Mouse (Mus musculus): ENCODE measurements around the gene Bnc2. TPM values are rescaled to one million over a fixed set of nuclear protein-coding genes. Genes with fewer than 3 reads are reported as not detected.

Bnc2 gene
- total RNA-seq, 2 experiments from 2014 or later, result 2.8 to 8.7 TPM

DNA sequence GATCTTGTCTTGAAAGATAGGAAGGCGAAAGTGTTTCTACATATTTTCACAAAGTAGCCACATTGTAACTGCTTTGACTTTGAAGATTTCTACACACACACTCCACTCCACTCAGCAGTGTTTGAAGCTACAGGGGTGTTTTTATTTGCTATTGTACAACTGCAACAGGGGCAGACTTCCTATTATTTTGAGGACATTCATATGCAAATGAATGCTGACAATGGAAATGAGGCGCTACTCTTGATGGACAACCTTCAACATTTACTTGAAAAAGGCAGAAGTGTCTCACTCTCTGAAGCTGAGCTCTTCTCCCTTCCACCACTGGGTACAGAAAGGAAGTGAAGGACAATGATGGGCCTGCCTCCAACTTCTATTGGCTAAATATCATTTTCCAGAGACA is 146.7 kb downstream of the Bnc2 start:
- no peak for DNase-seq
- no peak for TF ChIP-seq CTCF (IDR thresholded peaks at IDR 0.05)

GRCm38 (mm10) chr4:84527066-84527933 is 147.8 kb downstream of the Bnc2 start:
- no peak overlapping the region for H3K27ac ChIP-seq
- DNase-seq, result no peak
- intact Hi-C loops (cut with DNase I), result no loop called here
- TF ChIP-seq CTCF (IDR thresholded peaks at IDR 0.05), result no peak
- H3K4me3 ChIP-seq, result no peak overlapping the region

More for the DNA sequence above, 146.7 kb downstream of the Bnc2 start:
- Histone ChIP-seq H3K4me3 (no peak overlapping the region), H3K27ac (no peak overlapping the region)
- intact Hi-C loops (cut with DNase I), result no loop called here

GRCm38 (mm10) chr4:84523651-84524221 is 151.3 kb downstream of the Bnc2 start:
- TF ChIP-seq CTCF (IDR thresholded peaks at IDR 0.05), result no peak
- DNase-seq, result peak; percentile 41
- H3K27ac ChIP-seq, result peak overlapping the region; percentile 75
- intact Hi-C loops (cut with DNase I), result no loop called here
- no peak overlapping the region for H3K4me3 ChIP-seq

GRCm38 (mm10) chr4:84523211-84523610 is 151.9 kb downstream of the Bnc2 start:
- TF ChIP-seq CTCF (IDR thresholded peaks at IDR 0.05), result no peak
- intact Hi-C loops (cut with DNase I), result no loop called here
- DNase-seq, result peak; percentile 26
- Histone ChIP-seq H3K27ac (peak overlapping the region; percentile 75), H3K4me3 (no peak overlapping the region)

DNA sequence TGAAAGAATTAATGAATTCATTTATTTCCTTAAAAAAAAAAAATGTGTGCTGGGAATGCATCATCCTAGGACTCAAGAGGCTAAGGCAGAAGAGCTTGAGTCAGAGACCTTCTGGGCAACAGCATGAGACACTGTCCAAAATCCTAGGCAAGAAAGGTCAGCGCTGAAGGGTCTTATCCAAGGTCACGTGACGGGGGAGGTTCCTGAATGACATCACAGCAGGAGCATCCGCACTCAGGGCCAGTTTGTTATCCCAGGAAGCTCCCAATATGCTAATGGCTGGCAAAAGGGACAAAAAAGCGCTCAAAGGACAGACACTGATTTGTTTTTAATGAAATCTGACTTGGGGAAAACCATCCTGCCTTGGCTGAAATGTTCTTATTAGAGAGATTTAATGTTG is 153.5 kb downstream of the Bnc2 start:
- no peak for TF ChIP-seq CTCF (IDR thresholded peaks at IDR 0.05)
- Histone ChIP-seq H3K4me3 (no peak overlapping the region), H3K27ac (no peak overlapping the region)
- no peak for DNase-seq
- intact Hi-C loops (cut with DNase I), result no loop called here

DNA sequence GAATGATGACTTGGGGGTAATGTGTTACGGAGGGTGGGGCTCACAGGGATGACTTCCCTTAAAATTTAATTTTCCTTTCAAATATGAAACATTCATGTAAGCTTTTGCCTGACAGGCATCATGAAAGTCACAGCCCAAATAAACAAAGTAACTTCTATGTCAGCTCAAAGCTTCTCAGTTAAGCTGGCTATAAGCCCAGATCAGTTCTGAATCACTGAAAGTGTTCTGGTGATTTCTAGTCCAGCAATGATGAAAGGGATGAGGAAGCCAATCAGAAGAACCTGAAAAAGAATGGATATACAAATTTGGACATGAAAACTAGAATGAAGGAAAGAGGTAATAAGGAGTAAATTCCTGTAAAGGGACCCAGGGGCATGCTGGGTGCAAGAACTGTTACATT is 164.6 kb downstream of the Bnc2 start:
- intact Hi-C loops (cut with DNase I), result no loop called here
- TF ChIP-seq CTCF (IDR thresholded peaks at IDR 0.05), result no peak
- DNase-seq, result no peak
- Histone ChIP-seq H3K4me3 (no peak overlapping the region), H3K27ac (no peak overlapping the region)

GRCm38 (mm10) chr4:84507551-84507950 is 167.5 kb downstream of the Bnc2 start:
- Histone ChIP-seq H3K27ac (no peak overlapping the region), H3K4me3 (no peak overlapping the region)
- no peak for TF ChIP-seq CTCF (IDR thresholded peaks at IDR 0.05)
- no peak for DNase-seq
- intact Hi-C loops (cut with DNase I), result no loop called here

DNA sequence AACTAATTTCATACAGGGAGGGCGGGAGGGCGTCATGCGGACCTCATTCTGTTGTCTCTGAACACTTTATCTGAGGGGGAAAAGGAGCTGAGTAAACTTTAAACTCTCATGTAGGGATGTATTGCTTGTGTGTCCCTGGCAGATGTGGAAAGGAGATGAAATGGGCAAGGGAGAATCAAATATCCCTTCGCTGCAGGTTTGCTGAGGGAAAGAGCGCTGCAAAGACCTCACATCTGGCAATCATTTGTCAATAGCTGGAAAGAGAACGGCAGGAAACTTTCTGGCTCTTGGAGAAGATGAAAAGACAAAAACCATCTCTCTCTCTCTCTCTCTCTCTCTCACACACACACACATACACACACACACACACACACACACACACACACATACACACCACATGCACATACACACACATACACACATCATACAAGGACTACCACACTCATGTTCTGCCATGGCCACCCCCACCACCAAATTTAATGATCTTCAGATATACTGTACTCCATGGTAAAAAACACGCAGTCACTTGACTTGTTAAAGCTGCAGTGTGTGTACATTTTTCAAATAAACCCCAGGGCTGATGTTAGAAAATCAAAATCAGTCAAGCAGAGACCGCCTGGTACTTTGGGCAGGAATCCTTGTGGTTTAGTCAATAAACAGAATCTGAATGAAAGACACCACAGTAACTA is 172.3 kb downstream of the Bnc2 start:
- Histone ChIP-seq H3K27ac (no peak overlapping the region), H3K4me3 (no peak overlapping the region)
- DNase-seq, result no peak
- TF ChIP-seq CTCF (IDR thresholded peaks at IDR 0.05), result no peak
- intact Hi-C loops (cut with DNase I), result no loop called here

GRCm38 (mm10) chr4:84500796-84501349 is 174.2 kb downstream of the Bnc2 start:
- intact Hi-C loops (cut with DNase I), result no loop called here
- H3K27ac ChIP-seq, result peak overlapping the region; percentile 5; the same call in 1 of the 2 replicates
- DNase-seq, result no peak
- no peak for TF ChIP-seq CTCF (IDR thresholded peaks at IDR 0.05)
- H3K4me3 ChIP-seq, result no peak overlapping the region

DNA sequence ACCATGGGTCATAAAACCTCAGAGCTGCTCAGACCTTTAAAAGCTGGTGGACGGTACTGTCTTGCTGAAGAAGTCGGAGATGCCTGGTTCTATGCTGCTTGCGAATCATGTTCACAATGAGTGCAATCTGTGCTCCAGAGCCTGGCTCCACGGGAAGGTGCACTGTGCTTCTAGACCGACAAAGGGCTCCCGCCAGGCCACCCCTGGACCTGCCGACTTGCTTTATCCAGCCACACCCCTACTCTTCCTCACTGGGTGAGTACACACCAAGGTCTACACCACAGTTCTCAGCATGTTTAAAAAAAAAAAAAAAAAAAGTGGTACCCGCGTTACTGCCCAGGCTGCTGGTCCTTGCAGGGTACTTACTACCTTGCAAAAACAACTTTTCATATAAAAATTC is 174.8 kb downstream of the Bnc2 start:
- no peak for TF ChIP-seq CTCF (IDR thresholded peaks at IDR 0.05)
- 0 out of 2 replicates have a peak overlapping the region, but pooled peaks have one; percentile 35 for H3K27ac ChIP-seq
- no peak overlapping the region; the same call in 1 of the 2 replicates for H3K4me3 ChIP-seq
- intact Hi-C loops (cut with DNase I), result no loop called here
- DNase-seq, result no peak

GRCm38 (mm10) chr4:84498469-84498868 is 176.6 kb downstream of the Bnc2 start:
- intact Hi-C loops (cut with DNase I), result no loop called here
- no peak for DNase-seq

DNA sequence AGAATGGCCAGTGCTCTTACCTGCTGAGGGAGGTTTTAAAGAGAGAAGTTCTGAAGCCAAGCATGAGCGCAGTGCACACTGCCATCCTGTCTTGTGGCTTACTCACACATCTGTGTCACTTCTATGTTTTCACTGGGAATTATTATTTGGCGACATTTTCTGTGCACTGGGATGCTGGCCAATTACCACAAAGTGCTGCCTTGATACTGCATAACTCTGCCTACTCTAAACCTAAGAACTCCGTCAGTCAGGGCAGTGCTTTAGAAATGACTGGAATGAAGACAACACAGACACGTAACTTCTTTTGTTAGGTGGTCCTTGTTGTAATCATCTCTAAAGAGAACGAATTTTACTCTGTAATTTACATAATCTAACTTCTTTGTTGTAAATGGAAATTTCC is 186.8 kb downstream of the Bnc2 start:
- no peak for TF ChIP-seq CTCF (IDR thresholded peaks at IDR 0.05)
- intact Hi-C loops (cut with DNase I), result no loop called here
- no peak overlapping the region for H3K27ac ChIP-seq
- no peak for DNase-seq
- H3K4me3 ChIP-seq, result no peak overlapping the region

More at GRCm38 (mm10) chr4:84498469-84498868, 176.6 kb downstream of the Bnc2 start:
- TF ChIP-seq CTCF (IDR thresholded peaks at IDR 0.05), result no peak
- Histone ChIP-seq H3K4me3 (no peak overlapping the region), H3K27ac (no peak overlapping the region)

GRCm38 (mm10) chr4:84482680-84483079 is 192.4 kb downstream of the Bnc2 start:
- intact Hi-C loops (cut with DNase I), result no loop called here
- no peak for DNase-seq
- H3K27ac ChIP-seq, result no peak overlapping the region

More at GRCm38 (mm10) chr4:84482680-84483079, 192.4 kb downstream of the Bnc2 start:
- no peak overlapping the region for H3K4me3 ChIP-seq
- no peak for TF ChIP-seq CTCF (IDR thresholded peaks at IDR 0.05)

Measured in gastrocnemius, adult 2 months (tissue).